ENCODE assay signal across 17 mouse cellular contexts in genomic region chr17:21530645-21531330, GRCm38 (mm10). TPM values are rescaled to one million over a fixed set of nuclear protein-coding genes. Genes with fewer than 3 reads are reported as not detected.
DNase-seq lines count a peak whose midpoint lies in the region; ATAC-seq lines count a peak whose summit lies in the region.
"Had no signal": no experiment of that assay in that cellular context is flagged by ENCODE, and none has a peak within 500 bp of the region (broad histone marks: within the 10 kb centered on the region; RNA-seq: fewer than 3 reads in every experiment).

No protein-coding gene starts in this region.

- peak; percentile 16 for DNase-seq in cerebellum, adult 11-12 months
- DNase-seq in cerebellum, adult 9-10 months = no peak
- DNase-seq in heart, adult 18-20 months = no peak
- DNase-seq in midbrain, embryonic 14.5 days = no peak
- no peak for DNase-seq in layer of hippocampus, adult 18-20 months (ENCODE audit: low spot score in 2 of 2)
- DNase-seq: adrenal gland, postnatal 25 days; liver; thymus, postnatal 36 days had no signal

- H3K36me3 ChIP-seq in heart, embryonic 13.5 days = no peaks in the 10 kb centered on the region
- no peaks in the 10 kb centered on the region for H3K36me3 ChIP-seq in midbrain, embryonic 15.5 days (replicated peaks)
- H3K36me3 ChIP-seq in midbrain, embryonic 14.5 days (ENCODE audit: control insufficient read depth, insufficient read depth, low read length) = no peaks in the 10 kb centered on the region
- H3K36me3 ChIP-seq: embryonic facial prominence, embryonic 13.5 days; kidney, embryonic 15.5 days had no signal

- ATAC-seq in heart, embryonic 13.5 days (ENCODE audit: extremely low read depth, insufficient number of reproducible peaks, low FRiP score, low TSS enrichment) = no peak
- ATAC-seq in midbrain, embryonic 15.5 days (replicated peaks) = no peak
- ATAC-seq in midbrain, embryonic 14.5 days (ENCODE audit: low FRiP score, low TSS enrichment) = no peak
- ATAC-seq: forebrain, embryonic 16.5 days; hindbrain, embryonic 16.5 days; intestine, postnatal 0 days; midbrain, embryonic 16.5 days had no signal

- WGBS in heart, embryonic 13.5 days = 68% methylated on average over 5 of the region's 5 CpGs
- 68% methylated on average over 5 of the region's 5 CpGs for WGBS in midbrain, embryonic 15.5 days
- WGBS in midbrain, embryonic 14.5 days = 70% methylated on average over 5 of the region's 5 CpGs

- H3K27ac ChIP-seq in heart, embryonic 13.5 days (replicated peaks) = peak overlapping the region; percentile 97; the same call in 1 of the 2 replicates
- H3K27ac ChIP-seq in midbrain, embryonic 15.5 days = no peak overlapping the region
- no peak overlapping the region for H3K27ac ChIP-seq in midbrain, embryonic 14.5 days (replicated peaks; ENCODE audit: low read depth, low read length)

- H3K9me3 ChIP-seq in heart, embryonic 13.5 days = no peaks in the 10 kb centered on the region
- H3K9me3 ChIP-seq in midbrain, embryonic 15.5 days = no peaks in the 10 kb centered on the region
- H3K9me3 ChIP-seq in midbrain, embryonic 14.5 days (ENCODE audit: control insufficient read depth, low read length) = no peaks in the 10 kb centered on the region
- H3K9me3 ChIP-seq: embryonic facial prominence, embryonic 13.5 days; kidney, embryonic 15.5 days had no signal

- H3K4me1 ChIP-seq in heart, embryonic 13.5 days = peaks cover 26% of the 10 kb centered on the region
- peaks cover 28% of the 10 kb centered on the region for H3K4me1 ChIP-seq in midbrain, embryonic 15.5 days
- H3K4me1 ChIP-seq in midbrain, embryonic 14.5 days (ENCODE audit: control insufficient read depth, insufficient read depth, low read length) = peaks cover 8% of the 10 kb centered on the region; the same call in 1 of the 2 replicates

- H3K27me3 ChIP-seq in heart, embryonic 13.5 days (replicated peaks) = no peaks in the 10 kb centered on the region
- no peaks in the 10 kb centered on the region for H3K27me3 ChIP-seq in midbrain, embryonic 15.5 days (replicated peaks)
- H3K27me3 ChIP-seq in midbrain, embryonic 14.5 days (ENCODE audit: control insufficient read depth, insufficient read depth, low read length) = no peaks in the 10 kb centered on the region
- H3K27me3 ChIP-seq: CH12.LX; embryonic facial prominence, embryonic 13.5 days; kidney, embryonic 15.5 days had no signal

- H3K4me2 ChIP-seq in heart, embryonic 13.5 days = peak overlapping the region; percentile 73; the same call in 1 of the 2 replicates
- H3K4me2 ChIP-seq in midbrain, embryonic 15.5 days = 0 out of 2 replicates have a peak overlapping the region, but pooled peaks have one; percentile 76
- no peak overlapping the region for H3K4me2 ChIP-seq in midbrain, embryonic 14.5 days (ENCODE audit: low read length)

- no peak overlapping the region for H3K9ac ChIP-seq in heart, embryonic 13.5 days
- no peak overlapping the region for H3K9ac ChIP-seq in midbrain, embryonic 15.5 days
- H3K9ac ChIP-seq in midbrain, embryonic 14.5 days (replicated peaks; ENCODE audit: low read length) = no peak overlapping the region

- H3K4me3 ChIP-seq in heart, embryonic 13.5 days = no peak overlapping the region
- H3K4me3 ChIP-seq in midbrain, embryonic 15.5 days = no peak overlapping the region
- H3K4me3 ChIP-seq in midbrain, embryonic 14.5 days (replicated peaks; ENCODE audit: low read depth, low read length) = no peak overlapping the region

RNA-seq across cellular contexts. Expression of gene Zfp52, which starts 4.6 kb away (rescaled TPM):
- 2.7 and 3.3 TPM in 2 replicates for polyA plus RNA-seq in heart, embryonic 13.5 days (2015; fragmentation: Nextera tagmentation; extraction: Ambion mirVana)
- 1 to 10 TPM; 5.1 to 5.8 TPM for total RNA-seq in heart, adult 18-20 months (2021)
- 1.8 TPM in 2 replicates for polyA plus RNA-seq in midbrain, embryonic 15.5 days (2015; fragmentation: Nextera tagmentation; extraction: Ambion mirVana)
- polyA plus RNA-seq in midbrain, embryonic 14.5 days (2014; fragmentation: Nextera tagmentation; extraction: Ambion mirVana) = 1.5 TPM in 2 replicates
- total RNA-seq in layer of hippocampus, adult 18-20 months (2021) = 1 to 10 TPM; 8.0 TPM

RNA-seq across cellular contexts. Expression of gene Zfp948, which starts 36.0 kb away (rescaled TPM):
- polyA plus RNA-seq in heart, embryonic 13.5 days (2015; fragmentation: Nextera tagmentation; extraction: Ambion mirVana) = 11.9 and 13.0 TPM in 2 replicates
- 1 to 10 TPM; 3.2 to 3.5 TPM for total RNA-seq in heart, adult 18-20 months (2021)
- 18.3 and 20.5 TPM in 2 replicates for polyA plus RNA-seq in midbrain, embryonic 15.5 days (2015; fragmentation: Nextera tagmentation; extraction: Ambion mirVana)
- 21.2 and 25.4 TPM in 2 replicates for polyA plus RNA-seq in midbrain, embryonic 14.5 days (2014; fragmentation: Nextera tagmentation; extraction: Ambion mirVana)
- total RNA-seq in layer of hippocampus, adult 18-20 months (2021) = 10 to 100 TPM; 11.4 to 13.1 TPM

RNA-seq across cellular contexts. Expression of gene Zfp53, which starts 42.0 kb away (rescaled TPM):
- polyA plus RNA-seq in heart, embryonic 13.5 days (2015; fragmentation: Nextera tagmentation; extraction: Ambion mirVana) = 5.7 and 6.2 TPM in 2 replicates
- total RNA-seq in heart, adult 18-20 months (2021) = 1 to 10 TPM; 2.1 to 2.4 TPM
- 10.5 and 11.1 TPM in 2 replicates for polyA plus RNA-seq in midbrain, embryonic 15.5 days (2015; fragmentation: Nextera tagmentation; extraction: Ambion mirVana)
- 10.9 and 11.4 TPM in 2 replicates for polyA plus RNA-seq in midbrain, embryonic 14.5 days (2014; fragmentation: Nextera tagmentation; extraction: Ambion mirVana)
- 1 to 10 TPM; 4.6 to 4.8 TPM for total RNA-seq in layer of hippocampus, adult 18-20 months (2021)
